In genomic region chr17:53689946-53690345, GRCm38 (mm10) we compare ENCODE assay signal across 8 mouse cellular contexts. TPM values are rescaled to one million over a fixed set of nuclear protein-coding genes. Genes with fewer than 3 reads are reported as not detected.
DNase-seq lines count a peak whose midpoint lies in the region; ATAC-seq and TF ChIP-seq lines count a peak whose summit lies in the region.

No protein-coding gene starts in this region.

- intact Hi-C loops in heart, postnatal 14 days (cut with DNase I), result loop anchor here (2.0 to 5.0 kb wide), 2 partner anchors 123 to 213 kb away; partner anchors contain the start of genes Kat2b and Rab5a

- H3K27ac ChIP-seq in heart, postnatal 0 days (ENCODE audit: low read depth), result peak overlapping the region; percentile 97
- H3K27ac ChIP-seq in brown adipose tissue, adult 24 weeks (replicated peaks; ENCODE audit: low read depth, low read length), result peak overlapping the region; percentile 99
- H3K27ac ChIP-seq in hindbrain, embryonic 15.5 days (replicated peaks), result peak overlapping the region; percentile 99

- TF ChIP-seq EP300 in heart, postnatal 0 days (IDR thresholded peaks at IDR 0.05; ENCODE audit: low read depth), result no peak

- no peak for DNase-seq in heart, postnatal 0 days (ENCODE audit: low spot score)
- DNase-seq in heart, postnatal 14 days, result no peak
- DNase-seq in yolk sac, embryonic 10.5 days (ENCODE audit: low spot score), result no peak
- no peak for DNase-seq in frontal cortex, postnatal 25 days (ENCODE audit: low spot score in 2 of 2)
- no peak for DNase-seq in adrenal gland, adult 18-20 months (ENCODE audit: low spot score in 2 of 2)

- no peaks in the 10 kb centered on the region for H3K9me3 ChIP-seq in heart, postnatal 0 days (replicated peaks; ENCODE audit: control insufficient read depth, low read length)
- no peaks in the 10 kb centered on the region for H3K9me3 ChIP-seq in hindbrain, embryonic 15.5 days

- peak overlapping the region; percentile 70 for H3K9ac ChIP-seq in heart, postnatal 0 days (replicated peaks; ENCODE audit: low read depth, low read length)
- H3K9ac ChIP-seq in hindbrain, embryonic 15.5 days, result peak overlapping the region; percentile 71

- WGBS in heart, postnatal 0 days, result 18% methylated on average over 7 of the region's 7 CpGs
- WGBS in hindbrain, embryonic 15.5 days, result 15% methylated on average over 7 of the region's 7 CpGs

- TF ChIP-seq CTCF in heart, postnatal 0 days (IDR thresholded peaks at IDR 0.05; ENCODE audit: low read depth), result no peak

- H3K4me2 ChIP-seq in heart, postnatal 0 days (ENCODE audit: low read depth, low read length), result peak overlapping the region; percentile 82
- peak overlapping the region; percentile 81 for H3K4me2 ChIP-seq in hindbrain, embryonic 15.5 days

- H3K36me3 ChIP-seq in heart, postnatal 0 days (replicated peaks; ENCODE audit: control insufficient read depth, insufficient read depth, low read length), result peaks cover 12% of the 10 kb centered on the region; the same call in 1 of the 2 replicates
- no peaks in the 10 kb centered on the region for H3K36me3 ChIP-seq in hindbrain, embryonic 15.5 days

- no peak for ATAC-seq in heart, postnatal 0 days (ENCODE audit: insufficient read depth, low read depth)
- 0 out of 2 replicates have a peak, but pooled peaks have one; percentile 29 for ATAC-seq in hindbrain, embryonic 15.5 days (ENCODE audit: low FRiP score, low read depth)
- ATAC-seq in megakaryocyte-erythroid progenitor cell, adult 5-6 weeks (replicated peaks; ENCODE audit: low FRiP score, low TSS enrichment, poor library complexity, severe bottlenecking), result peak; percentile 15

- H3K4me1 ChIP-seq in heart, postnatal 0 days (ENCODE audit: control insufficient read depth, insufficient read depth), result peaks cover 4% of the 10 kb centered on the region
- H3K4me1 ChIP-seq in brown adipose tissue, adult 24 weeks (ENCODE audit: control insufficient read depth, insufficient read depth, insufficient read length, low read length), result peaks cover 3% of the 10 kb centered on the region; the same call in 1 of the 2 replicates
- H3K4me1 ChIP-seq in hindbrain, embryonic 15.5 days (replicated peaks), result peaks cover 12% of the 10 kb centered on the region; the same call in 1 of the 2 replicates

- no peaks in the 10 kb centered on the region for H3K27me3 ChIP-seq in heart, postnatal 0 days (ENCODE audit: control insufficient read depth, insufficient read depth, low read length)
- no peaks in the 10 kb centered on the region for H3K27me3 ChIP-seq in hindbrain, embryonic 15.5 days

- peak overlapping the region; percentile 75 for H3K4me3 ChIP-seq in heart, postnatal 0 days (ENCODE audit: low read depth, low read length)
- H3K4me3 ChIP-seq in brown adipose tissue, adult 24 weeks (ENCODE audit: insufficient read depth, low read depth, low read length), result peak overlapping the region; percentile 83
- peak overlapping the region; percentile 60 for H3K4me3 ChIP-seq in hindbrain, embryonic 15.5 days

RNA-seq across cellular contexts. Expression of gene Sgo1, which starts 0.8 kb away (rescaled TPM):
- 1.3 and 4.8 TPM in 2 replicates for total RNA-seq in heart, postnatal 0 days (2014; rRNA removed; ENCODE audit: low replicate concordance)
- 6.1 and 8.3 TPM in 2 replicates for polyA plus RNA-seq in heart, postnatal 0 days (2015; fragmentation: Nextera tagmentation; extraction: Ambion mirVana)
- 1 to 10 TPM in 1 of 2 experiments, under 1 TPM in 1; 0.86 to 2.1 TPM for total RNA-seq in heart, postnatal 14 days (2021)
- not detected in 2 replicates for polyA plus RNA-seq in brown adipose tissue, adult 24 weeks (2012; ENCODE audit: insufficient read depth, insufficient read length, missing spikeins)
- polyA plus RNA-seq in hindbrain, embryonic 15.5 days (2015; fragmentation: Nextera tagmentation; extraction: Ambion mirVana), result 7.6 and 10.1 TPM in 2 replicates
- total RNA-seq in megakaryocyte-erythroid progenitor cell, adult 5-6 weeks (2014; fragmentation: Nextera tagmentation), result 26.3 and 27.9 TPM in 2 replicates
- 44.7 and 58.5 TPM in 2 replicates for total RNA-seq in megakaryocyte-erythroid progenitor cell, adult 5-6 weeks (2017)
- total RNA-seq in adrenal gland, adult 18-20 months (2021), result under 1 TPM; 0.33 to 0.51 TPM
